Mouse (Mus musculus): ENCODE data around the gene Iqschfp.

Gene Iqschfp

GRCm38 (mm10) chr3:68630261-68630660, 738.2 kb downstream of the Iqschfp start:
- no peak for DNase-seq (ENCODE audit: inconsistent age in 2 of 2, low spot score in 1 of 2)

GRCm38 (mm10) chr3:68630821-68631220, 738.8 kb downstream of the Iqschfp start:
- DNase-seq (ENCODE audit: inconsistent age in 2 of 2, low spot score in 1 of 2), result peak in 1 of 2 experiments; percentile 76

GRCm38 (mm10) chr3:68632714-68633113, 740.7 kb downstream of the Iqschfp start:
- DNase-seq (ENCODE audit: inconsistent age in 2 of 2, low spot score in 1 of 2), result no peak

- no peak for DNase-seq (ENCODE audit: inconsistent age in 2 of 2, low spot score in 1 of 2)
Measured at GRCm38 (mm10) chr3:68633577-68633976, 741.5 kb downstream of the Iqschfp start.

DNA sequence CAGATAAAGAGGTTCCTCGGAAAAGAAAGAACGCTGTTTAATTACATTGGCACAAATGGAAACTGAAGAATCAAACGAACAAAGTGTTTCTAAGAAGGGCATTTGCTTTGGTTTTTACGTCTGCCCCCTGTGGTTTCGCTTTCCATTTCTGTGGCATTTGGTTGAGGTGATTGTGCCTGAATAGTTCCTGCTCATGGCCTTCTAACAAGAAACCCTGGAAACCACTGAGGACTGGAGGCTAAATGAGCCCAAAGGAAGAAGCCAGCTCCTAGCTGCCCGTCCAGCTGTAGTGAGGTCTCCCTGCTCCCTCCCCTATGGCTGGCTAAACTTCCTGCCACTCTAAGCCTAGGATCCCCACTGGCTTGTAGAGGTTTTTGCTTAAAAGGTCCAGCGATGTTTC, 745.9 kb downstream of the Iqschfp start:
- peak in 1 of 2 experiments; percentile 68 for DNase-seq (ENCODE audit: inconsistent age in 2 of 2, low spot score in 1 of 2)

GRCm38 (mm10) chr3:68638703-68639102, 746.7 kb downstream of the Iqschfp start:
- DNase-seq (ENCODE audit: inconsistent age in 2 of 2, low spot score in 1 of 2), result no peak

DNA sequence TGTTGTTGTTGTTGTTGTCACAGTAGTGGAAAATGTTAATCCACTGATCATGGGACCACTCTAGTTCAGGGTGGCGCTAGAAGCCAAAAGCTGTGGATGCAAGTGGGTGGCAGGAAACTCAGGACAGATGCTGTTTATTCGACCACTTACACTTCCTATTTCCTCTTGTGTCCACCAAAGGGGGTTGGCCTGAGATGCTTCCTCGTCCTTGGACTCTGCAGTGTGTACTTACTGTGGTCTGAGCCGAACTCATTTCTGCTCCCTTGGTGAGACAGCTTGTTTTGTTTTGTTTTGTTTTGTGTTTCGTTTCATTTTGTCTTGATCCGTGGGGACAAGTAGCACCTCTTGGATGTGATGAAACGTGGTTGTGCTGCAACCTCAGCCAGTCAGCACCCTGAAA, 750.9 kb downstream of the Iqschfp start:
- no peak for DNase-seq (ENCODE audit: inconsistent age in 2 of 2, low spot score in 1 of 2)

- peak in 1 of 2 experiments; percentile 41 for DNase-seq (ENCODE audit: inconsistent age in 2 of 2, low spot score in 1 of 2)
Measured at GRCm38 (mm10) chr3:68646387-68647130, 754.5 kb downstream of the Iqschfp start.

DNA sequence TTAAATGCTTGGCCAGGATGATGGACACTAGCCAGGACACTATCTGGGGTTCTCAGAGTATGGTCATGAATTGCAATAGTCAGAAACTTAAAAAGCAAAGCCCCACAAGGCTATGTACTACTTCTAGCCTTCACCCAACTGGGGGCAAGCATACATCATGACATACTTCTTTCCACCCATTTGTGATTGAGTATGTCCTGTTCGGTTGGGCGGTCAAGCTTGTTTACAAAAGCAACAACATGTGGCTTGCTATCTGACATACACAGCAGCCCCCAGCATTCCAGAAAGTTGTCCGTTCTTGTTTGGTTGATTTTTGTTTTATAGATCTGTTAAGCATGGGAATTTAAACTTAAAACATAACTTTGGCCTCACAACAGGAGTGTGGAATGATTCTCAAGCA, 755.2 kb downstream of the Iqschfp start:
- no peak for DNase-seq (ENCODE audit: inconsistent age in 2 of 2, low spot score in 1 of 2)

GRCm38 (mm10) chr3:68650251-68650650, 758.2 kb downstream of the Iqschfp start:
- no peak for DNase-seq (ENCODE audit: inconsistent age in 2 of 2, low spot score in 1 of 2)

- no peak for DNase-seq (ENCODE audit: inconsistent age in 2 of 2, low spot score in 1 of 2)
Measured at GRCm38 (mm10) chr3:68656607-68657352, 764.7 kb downstream of the Iqschfp start.

GRCm38 (mm10) chr3:68657589-68658245, 765.7 kb downstream of the Iqschfp start:
- DNase-seq (ENCODE audit: inconsistent age in 2 of 2, low spot score in 1 of 2), result no peak

DNA sequence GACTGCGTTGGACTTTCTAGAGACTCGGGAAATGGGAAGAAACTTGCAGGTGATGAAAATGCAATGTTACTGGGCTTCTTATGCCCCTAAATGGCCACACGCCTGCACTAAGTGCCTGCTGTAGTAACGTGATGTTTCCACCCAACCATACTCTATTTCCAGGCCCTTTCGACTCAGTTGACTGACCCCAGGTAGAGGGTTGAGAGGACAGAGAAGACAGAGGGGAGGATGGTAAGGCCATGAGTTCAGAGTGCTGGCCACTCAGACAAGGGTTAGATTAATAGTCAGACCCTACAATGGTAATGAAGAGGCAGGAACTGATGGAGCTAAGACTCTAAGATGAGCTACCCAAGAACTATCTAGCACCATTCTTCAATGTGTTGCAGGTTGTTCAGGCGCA, 768.0 kb downstream of the Iqschfp start:
- no peak for DNase-seq (ENCODE audit: inconsistent age in 2 of 2, low spot score in 1 of 2)

DNA sequence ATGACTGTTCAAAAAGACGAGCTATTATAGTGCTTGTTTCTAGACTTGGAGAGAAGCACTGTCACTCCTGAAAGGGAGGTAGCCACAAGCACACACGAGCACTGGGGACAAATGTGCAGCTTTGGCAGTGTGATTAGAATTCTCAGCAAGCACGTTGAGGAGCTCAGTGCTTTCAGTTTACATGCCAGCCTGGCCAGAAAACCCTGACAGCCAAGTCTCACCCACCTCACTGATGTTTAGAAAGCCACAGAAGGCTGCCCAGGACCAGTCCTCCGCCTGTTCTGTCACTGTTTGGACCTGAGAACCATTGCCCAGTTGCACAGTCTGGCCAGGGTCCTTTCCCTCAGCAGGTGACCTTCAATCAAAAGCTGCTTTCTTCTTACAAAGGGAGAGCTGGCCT, 768.5 kb downstream of the Iqschfp start:
- no peak for DNase-seq (ENCODE audit: inconsistent age in 2 of 2, low spot score in 1 of 2)

- no peak for DNase-seq (ENCODE audit: inconsistent age in 2 of 2, low spot score in 1 of 2)
Measured at GRCm38 (mm10) chr3:68662386-68662785, 770.4 kb downstream of the Iqschfp start.

DNA sequence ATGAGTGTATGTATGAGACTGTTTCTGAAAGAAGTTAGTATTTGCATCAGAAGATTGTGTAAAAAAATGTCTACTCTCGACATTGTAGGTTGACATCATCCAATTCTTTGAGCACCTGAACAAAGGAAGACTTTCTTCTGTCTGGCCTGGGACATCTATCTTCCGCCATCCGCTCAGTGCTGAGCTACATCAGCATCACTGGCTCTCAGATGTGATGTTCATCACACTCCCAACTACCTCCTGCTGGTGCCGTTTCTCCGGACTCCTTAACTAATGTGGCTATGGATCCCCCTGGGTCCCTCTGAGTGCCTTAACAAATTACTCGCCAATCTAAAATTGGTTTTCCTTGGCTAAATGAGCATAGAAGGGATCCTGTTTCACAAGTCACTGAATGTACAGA, 772.3 kb downstream of the Iqschfp start:
- DNase-seq (ENCODE audit: inconsistent age in 2 of 2, low spot score in 1 of 2), result no peak

DNA sequence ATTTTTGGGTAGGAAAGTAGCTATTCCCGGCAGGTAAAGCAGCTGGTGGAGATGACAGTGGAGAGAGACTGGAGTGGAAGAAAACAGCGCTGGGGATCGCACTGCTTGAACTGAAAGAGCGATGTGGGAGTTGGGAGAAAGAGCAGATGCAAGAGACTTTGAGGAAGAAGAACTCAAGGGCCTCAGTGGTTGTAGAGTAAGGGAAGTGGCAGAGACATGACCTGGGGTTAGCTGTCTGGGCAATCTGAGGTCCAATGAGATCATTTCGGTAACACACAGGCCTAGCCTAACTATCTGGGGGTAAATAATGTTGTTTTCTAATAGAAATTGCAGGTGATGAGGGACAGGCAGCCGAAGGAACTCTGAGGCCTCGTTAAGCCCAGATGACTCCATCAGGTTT, 774.3 kb downstream of the Iqschfp start:
- no peak for DNase-seq (ENCODE audit: inconsistent age in 2 of 2, low spot score in 1 of 2)

DNA sequence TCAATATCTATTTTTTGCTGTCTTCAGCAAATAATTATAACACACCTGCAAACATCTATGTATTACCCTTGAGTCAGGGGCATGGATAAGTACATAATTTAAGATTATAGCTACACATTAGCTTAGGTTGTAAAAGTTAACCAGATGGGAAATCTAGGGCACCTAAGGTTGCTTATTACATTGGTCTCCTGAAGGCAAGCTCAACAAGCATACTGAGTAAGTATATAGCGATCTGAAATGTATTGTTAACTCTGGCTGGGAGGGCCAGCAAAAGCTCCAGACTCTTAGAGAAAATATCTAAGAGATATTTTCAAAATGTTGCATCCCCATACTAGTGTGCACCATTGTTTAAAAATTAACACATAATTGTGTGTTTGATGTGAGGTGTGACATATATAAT, 775.8 kb downstream of the Iqschfp start:
- no peak for DNase-seq (ENCODE audit: inconsistent age in 2 of 2, low spot score in 1 of 2)

DNA sequence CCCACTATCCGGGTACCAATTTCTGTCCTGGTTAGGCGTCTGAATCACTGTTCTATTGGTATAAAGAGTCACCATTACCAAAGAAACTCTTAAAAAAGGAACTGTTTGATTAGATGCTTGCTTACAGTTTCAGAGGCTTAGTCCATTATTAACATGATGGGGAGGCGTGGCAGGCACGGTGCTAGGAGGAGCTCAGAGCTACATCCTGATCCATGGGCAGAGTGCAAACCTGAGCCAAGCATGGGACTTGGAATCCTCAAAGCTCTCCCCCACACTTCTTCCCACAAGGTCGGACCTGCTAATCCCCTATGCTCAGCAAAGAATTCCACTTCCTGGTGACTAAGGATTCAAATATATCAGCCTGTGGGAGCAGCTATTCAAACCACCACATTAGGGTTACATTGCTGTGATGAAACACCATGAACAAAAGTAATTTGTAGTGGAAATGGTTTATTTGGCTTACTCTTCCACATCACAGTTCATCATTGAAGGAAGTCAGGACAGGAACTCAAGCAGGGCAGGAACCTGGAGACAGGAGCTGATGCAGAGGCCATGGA, 777.5 kb downstream of the Iqschfp start:
- DNase-seq (ENCODE audit: inconsistent age in 2 of 2, low spot score in 1 of 2), result no peak

DNA sequence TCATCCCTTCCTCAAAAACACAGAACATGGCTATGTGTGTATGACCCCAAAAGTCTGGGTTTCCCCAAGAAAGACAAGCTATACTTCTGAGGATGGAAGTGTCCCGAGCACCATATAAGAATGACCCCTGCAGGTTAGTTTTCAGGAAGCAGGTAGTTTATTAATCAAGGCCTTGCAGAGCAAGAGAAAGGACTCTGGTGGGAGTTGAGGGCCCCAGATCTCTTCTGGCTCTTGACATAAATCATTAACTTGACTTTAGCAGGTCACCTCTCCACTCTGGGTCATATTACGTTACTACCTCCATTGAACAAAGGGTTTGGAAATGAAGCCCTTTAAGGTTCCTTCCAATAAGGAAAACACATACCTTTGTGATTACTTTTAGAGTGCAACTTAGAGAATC, 782.7 kb downstream of the Iqschfp start:
- DNase-seq (ENCODE audit: inconsistent age in 2 of 2, low spot score in 1 of 2), result no peak

DNA sequence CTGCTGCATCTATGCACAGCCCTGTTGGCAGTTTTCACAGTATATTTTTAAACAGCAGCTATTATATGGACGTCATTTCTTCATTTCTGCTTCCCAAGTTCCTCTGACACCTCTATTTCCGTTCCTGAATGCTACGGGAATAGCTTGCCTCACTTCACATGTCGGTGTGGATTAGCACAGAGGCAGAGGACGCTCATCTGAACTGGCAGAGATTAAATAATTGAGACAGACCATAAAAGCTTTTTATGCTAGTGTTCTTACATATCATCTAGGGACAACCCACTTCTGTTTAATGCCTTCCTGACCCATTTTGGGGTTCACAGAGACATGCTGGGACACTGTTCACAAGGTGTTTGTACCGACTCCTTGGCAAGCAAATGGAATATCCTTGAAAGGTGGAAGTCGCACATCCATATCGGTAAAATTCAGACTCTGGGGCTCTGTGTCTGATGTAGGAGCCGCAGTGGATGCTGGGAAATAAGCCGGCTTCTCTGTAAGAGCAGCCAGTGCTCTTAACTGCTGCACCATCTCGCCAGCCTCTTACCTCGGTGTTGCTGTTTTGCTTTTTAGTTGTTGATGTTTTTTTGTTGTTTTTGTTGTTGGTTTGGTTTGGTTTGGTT, 783.3 kb downstream of the Iqschfp start:
- no peak for DNase-seq (ENCODE audit: inconsistent age in 2 of 2, low spot score in 1 of 2)
